Mouse (Mus musculus) stomach, postnatal 0 days (tissue): ENCODE results near the gene Sgsm2. TPM values are rescaled to one million over a fixed set of nuclear protein-coding genes. Genes with fewer than 3 reads are reported as not detected.

Source experiments
- ATAC-seq: fragments of 200-750 bp; cut with Nextera tagmentation; 2 replicates; pipeline ENCODE4 v1.8.0; 2017; ENCODE audit not compliant: low FRiP score, low TSS enrichment
- DNase-seq: peaks from one replicate; pipeline ENCODE4 v3.0.0-alpha.2; 2016; ENCODE audit warnings: low spot score
- H3K27ac ChIP-seq: fragments of 300-500 bp; sonication (generic); replicated peaks from 2 replicates; pipeline ENCODE4 v1.5.1; 2014; ENCODE audit warnings: mild to moderate bottlenecking, control low read depth
- H3K27me3 ChIP-seq: fragments of 300-500 bp; sonication (generic); 2 replicates; pipeline ENCODE4 v1.6.1; 2014; ENCODE audit warnings: low read length; ENCODE audit not compliant: control insufficient read depth, insufficient read depth
- H3K36me3 ChIP-seq: fragments of 300-500 bp; sonication (generic); 2 replicates; pipeline ENCODE4 v1.6.1; 2014; ENCODE audit warnings: low read length, mixed read lengths; ENCODE audit not compliant: control insufficient read depth, insufficient read depth
- H3K4me1 ChIP-seq: fragments of 300-500 bp; sonication (generic); replicated peaks from 2 replicates; pipeline ENCODE4 v1.6.1; 2014; ENCODE audit warnings: antibody characterized with exemption; ENCODE audit not compliant: control insufficient read depth, insufficient read depth
- H3K4me2 ChIP-seq: fragments of 300-500 bp; sonication (generic); replicated peaks from 2 replicates; pipeline ENCODE4 v1.6.1; 2014; ENCODE audit warnings: low read depth, mild to moderate bottlenecking, control low read depth, moderate library complexity
- H3K4me3 ChIP-seq: fragments of 300-500 bp; sonication (generic); 2 replicates; pipeline ENCODE4 v1.5.1; 2014; ENCODE audit warnings: low read depth, low read length, control low read depth
- H3K9ac ChIP-seq: fragments of 300-500 bp; sonication (generic); 2 replicates; pipeline ENCODE4 v1.6.1; 2014; ENCODE audit warnings: mild to moderate bottlenecking, low read length, control low read depth, mixed read lengths
- H3K9me3 ChIP-seq: fragments of 300-500 bp; sonication (generic); 2 replicates; pipeline ENCODE4 v1.6.1; 2016; ENCODE audit warnings: low read length; ENCODE audit not compliant: control insufficient read depth
- CTCF ChIP-seq: IDR thresholded peaks from 2 replicates; pipeline ENCODE4 v1.5.1; 2016; ENCODE audit warnings: antibody characterized with exemption, low read depth, mild to moderate bottlenecking, moderate library complexity
- EP300 ChIP-seq: optimal IDR thresholded peaks from 2 replicates; pipeline ENCODE3; 2016; ENCODE audit warnings: antibody characterized with exemption
- WGBS: fragments of 180-500 bp; shearing (Covaris S2); extraction: QIAGEN DNeasy Blood & Tissue Kit; methylation state at CpG from one replicate; pipeline ENCODE4 v1.1.7; 2014; 5-methylcytosine and 5-hydroxymethylcytosine counted together
- polyA plus RNA-seq: library from polyadenylated mRNA; unstranded; fragments of >200 nt; fragmentation: Nextera tagmentation; extraction: Ambion mirVana; gene quantifications from 2 replicates; pipeline ENCODE4 v1.2.1, GENCODE M21; 2015

Gene Sgsm2
- polyA plus RNA-seq, 1 experiment from 2014 or later: 3.4 TPM

DNA sequence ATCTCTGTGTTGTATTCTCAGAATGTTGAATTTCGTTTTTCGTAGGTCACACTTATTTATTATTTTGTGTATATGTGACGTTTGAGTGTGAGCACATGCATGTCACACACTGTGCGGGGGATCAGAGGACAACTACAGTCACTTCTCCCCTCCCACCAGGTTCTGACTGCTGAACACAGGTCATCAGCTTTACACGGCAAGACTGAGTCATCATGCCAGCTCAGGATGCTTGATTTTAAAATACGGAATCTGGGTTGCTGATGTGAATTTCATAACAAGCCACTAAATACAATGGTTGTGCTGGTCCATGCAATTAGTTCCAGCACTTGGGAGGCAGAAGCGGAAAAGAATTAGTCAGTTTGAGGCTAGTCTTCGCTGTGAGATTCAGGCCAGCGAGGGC lies 15.9 kb downstream of the Sgsm2 start:
- no peak for TF ChIP-seq EP300
- no peak for TF ChIP-seq CTCF
- DNase-seq (no peak), ATAC-seq (peak; percentile 52)
- Histone ChIP-seq H3K27me3 (no peaks in the 10 kb centered on the region), H3K9ac (no peak overlapping the region), H3K4me1 (0 out of 2 replicates have a peak, but pooled peaks cover 2% of the 10 kb centered on the region), H3K9me3 (no peaks in the 10 kb centered on the region), H3K4me3 (no peak overlapping the region), H3K4me2 (no peak overlapping the region), H3K27ac (0 out of 2 replicates have a peak overlapping the region, but pooled peaks have one; percentile 31), H3K36me3 (no peaks in the 10 kb centered on the region)
- WGBS: 74% methylated on average over 9 of the region's 9 CpGs

DNA sequence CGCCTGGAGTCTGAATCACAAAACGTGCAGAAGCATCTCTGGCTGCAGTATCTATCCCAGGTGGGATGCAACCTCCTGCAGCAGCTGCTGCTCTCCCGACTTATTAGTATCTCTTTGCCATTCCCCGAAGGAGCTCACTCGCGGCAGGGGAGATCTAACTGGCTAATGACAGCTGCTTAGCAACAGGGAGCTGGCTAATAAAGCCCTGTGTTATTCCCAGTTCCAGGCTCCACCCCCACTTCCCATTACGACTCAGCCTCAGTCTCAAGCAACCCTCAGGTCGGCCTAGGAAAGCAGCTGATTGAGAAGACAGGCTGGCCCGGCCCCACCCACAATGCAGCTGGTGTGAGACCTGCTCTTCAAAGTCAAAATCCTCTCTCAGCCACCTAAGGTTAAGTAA lies 20.1 kb downstream of the Sgsm2 start:
- no peak for TF ChIP-seq CTCF
- TF ChIP-seq EP300: no peak
- Histone ChIP-seq H3K9ac (no peak overlapping the region), H3K4me1 (0 out of 2 replicates have a peak, but pooled peaks cover 2% of the 10 kb centered on the region), H3K36me3 (no peaks in the 10 kb centered on the region), H3K27ac (0 out of 2 replicates have a peak overlapping the region, but pooled peaks have one; percentile 49), H3K27me3 (no peaks in the 10 kb centered on the region), H3K9me3 (no peaks in the 10 kb centered on the region), H3K4me2 (peak overlapping the region; percentile 37), H3K4me3 (no peak overlapping the region)
- peak; percentile 84 for ATAC-seq
- peak; percentile 71 for DNase-seq
- WGBS: 6% methylated on average over 9 of the region's 9 CpGs

DNA sequence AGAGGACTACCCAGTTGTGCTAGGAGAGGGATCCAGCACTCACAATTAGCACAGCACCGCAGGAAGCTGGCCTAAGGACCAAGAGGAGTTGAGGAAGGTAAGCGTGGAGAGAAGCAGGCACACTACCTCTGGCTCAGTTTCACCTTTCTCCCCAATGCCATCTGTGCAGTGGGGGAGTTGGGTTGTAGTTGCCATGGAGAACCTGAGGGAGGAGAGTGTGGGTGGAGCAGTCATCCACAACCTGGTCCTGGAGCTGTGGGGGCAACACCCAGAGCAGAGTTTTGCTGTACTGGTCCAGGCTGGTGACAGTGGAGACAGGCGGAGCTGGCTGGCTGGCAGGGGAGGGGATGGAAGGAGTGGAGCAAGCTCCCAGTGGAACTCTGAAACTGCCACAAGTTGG lies 22.2 kb downstream of the Sgsm2 start:
- TF ChIP-seq EP300 (no peak), CTCF (no peak)
- 72% methylated on average over 3 of the region's 3 CpGs for WGBS
- Histone ChIP-seq H3K36me3 (no peaks in the 10 kb centered on the region), H3K9ac (no peak overlapping the region), H3K27ac (peak overlapping the region; percentile 40; the same call in 1 of the 2 replicates), H3K4me1 (0 out of 2 replicates have a peak, but pooled peaks cover 2% of the 10 kb centered on the region), H3K9me3 (no peaks in the 10 kb centered on the region), H3K27me3 (no peaks in the 10 kb centered on the region), H3K4me3 (no peak overlapping the region), H3K4me2 (no peak overlapping the region)
- ATAC-seq: no peak
- no peak for DNase-seq

DNA sequence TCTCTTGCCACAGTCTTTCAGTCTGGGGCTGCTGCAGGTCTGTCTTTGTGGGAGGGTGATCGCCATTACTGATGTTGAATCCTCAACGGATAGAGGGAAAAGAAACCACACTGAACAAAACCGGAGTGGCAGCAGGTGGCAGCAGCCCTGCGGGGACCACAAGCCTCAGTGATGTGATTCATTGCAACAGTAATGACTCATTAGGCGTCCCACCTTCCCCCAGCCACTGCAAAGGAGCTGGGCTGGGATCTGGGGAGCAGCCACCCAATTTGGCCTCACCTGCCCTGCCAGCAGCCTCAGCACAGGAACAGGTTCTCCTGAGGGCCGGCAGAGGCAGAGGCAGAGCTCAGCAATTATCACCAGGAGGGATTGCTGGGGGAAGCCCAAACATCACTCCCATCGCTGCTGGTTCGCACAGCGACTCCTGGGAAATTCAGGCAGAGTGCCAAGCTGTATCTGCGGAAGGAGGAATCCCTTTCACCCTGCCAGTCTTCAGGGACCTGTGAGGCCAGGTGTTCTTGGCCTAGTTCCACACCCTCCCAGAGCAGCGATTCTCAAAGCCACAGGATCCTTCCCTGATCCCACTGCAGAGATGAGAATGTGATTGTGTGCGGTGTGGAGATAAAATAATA lies 25.8 kb downstream of the Sgsm2 start:
- H3K4me3 ChIP-seq: no peak overlapping the region
- H3K9ac ChIP-seq: no peak overlapping the region
- ATAC-seq: peak; percentile 78
- peak; percentile 66 for TF ChIP-seq CTCF
- TF ChIP-seq EP300: no peak
- peak; percentile 71 for DNase-seq
- peak overlapping the region; percentile 42 for H3K27ac ChIP-seq
- H3K27me3 ChIP-seq: no peaks in the 10 kb centered on the region
- H3K4me2 ChIP-seq: no peak overlapping the region
- H3K36me3 ChIP-seq: no peaks in the 10 kb centered on the region
- no peaks in the 10 kb centered on the region for H3K4me1 ChIP-seq
- 20% methylated on average over 12 of the region's 12 CpGs for WGBS
- no peaks in the 10 kb centered on the region for H3K9me3 ChIP-seq

DNA sequence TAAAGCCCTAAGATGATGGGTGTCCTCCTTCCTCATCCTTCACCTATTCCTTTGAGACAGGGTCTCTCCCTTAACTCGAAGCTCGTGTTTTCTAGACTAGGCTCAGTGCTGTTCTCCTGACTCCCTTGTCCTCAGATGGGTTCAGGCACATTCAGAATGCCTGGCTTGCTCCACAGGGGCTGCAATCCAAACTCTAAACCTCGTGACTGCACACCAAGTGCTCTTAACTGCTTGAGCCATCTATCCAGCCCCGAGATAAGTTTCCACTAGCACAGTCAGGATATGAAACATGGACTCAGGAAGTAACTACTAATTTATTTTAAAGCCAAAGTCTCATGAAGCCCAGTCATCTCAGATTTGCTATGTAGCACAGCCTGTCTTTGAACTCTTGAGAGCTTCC lies 26.3 kb downstream of the Sgsm2 start:
- TF ChIP-seq EP300 (no peak), CTCF (no peak)
- H3K9ac ChIP-seq: no peak overlapping the region
- no peak overlapping the region for H3K4me3 ChIP-seq
- H3K36me3 ChIP-seq: no peaks in the 10 kb centered on the region
- peak overlapping the region; percentile 42; the same call in 1 of the 2 replicates for H3K27ac ChIP-seq
- DNase-seq: no peak
- WGBS: 55% methylated on average over 4 of the region's 4 CpGs
- no peaks in the 10 kb centered on the region for H3K27me3 ChIP-seq
- ATAC-seq: no peak
- H3K4me2 ChIP-seq: no peak overlapping the region
- H3K4me1 ChIP-seq: no peaks in the 10 kb centered on the region
- no peaks in the 10 kb centered on the region for H3K9me3 ChIP-seq

DNA sequence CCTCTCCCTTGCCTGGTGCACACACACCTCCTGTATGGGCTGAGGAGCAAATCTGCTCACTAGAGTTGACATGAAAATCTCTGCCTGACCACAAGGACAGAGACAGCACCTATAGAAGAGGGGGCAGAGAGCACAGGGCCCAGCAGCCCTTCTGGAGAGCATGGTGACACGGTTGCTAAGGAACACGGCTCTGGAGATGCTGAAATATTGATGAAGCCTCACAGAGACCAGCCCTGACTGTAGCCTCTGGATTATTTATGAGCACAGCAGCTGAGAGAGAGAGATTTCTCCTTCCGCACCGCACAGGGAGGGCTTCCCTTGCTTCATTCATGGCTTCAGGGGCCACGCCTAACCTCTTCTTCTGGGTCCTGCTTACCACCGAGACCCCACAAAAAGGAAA lies 27.3 kb downstream of the Sgsm2 start:
- WGBS: 82% methylated on average over 6 of the region's 6 CpGs
- Histone ChIP-seq H3K27me3 (no peaks in the 10 kb centered on the region), H3K4me3 (no peak overlapping the region), H3K27ac (no peak overlapping the region), H3K9ac (no peak overlapping the region), H3K9me3 (no peaks in the 10 kb centered on the region), H3K36me3 (no peaks in the 10 kb centered on the region), H3K4me1 (no peaks in the 10 kb centered on the region), H3K4me2 (no peak overlapping the region)
- no peak for TF ChIP-seq CTCF
- TF ChIP-seq EP300: no peak
- DNase-seq: no peak
- ATAC-seq: no peak
